Mouse (Mus musculus) brain, embryonic 14.5 days (tissue): ENCODE data around the gene Ap2a1.

ENCODE experiments used
- CTCF ChIP-seq: fragments of 200-500 bp; IDR thresholded peaks from 2 replicates; pipeline ENCODE4 v1.5.1; 2012; ENCODE audit warnings: inconsistent platforms, mild to moderate bottlenecking, moderate library complexity, borderline replicate concordance; ENCODE audit not compliant: insufficient read depth, insufficient read length; ENCODE audit errors: extremely low read depth
- POLR2A ChIP-seq: fragments of 200-500 bp; IDR thresholded peaks from 2 replicates; pipeline ENCODE4 v1.6.1; 2012; ENCODE audit warnings: mild to moderate bottlenecking, inconsistent platforms, borderline replicate concordance; ENCODE audit not compliant: poor library complexity, insufficient read depth, insufficient read length, severe bottlenecking; ENCODE audit errors: extremely low read depth

DNA sequence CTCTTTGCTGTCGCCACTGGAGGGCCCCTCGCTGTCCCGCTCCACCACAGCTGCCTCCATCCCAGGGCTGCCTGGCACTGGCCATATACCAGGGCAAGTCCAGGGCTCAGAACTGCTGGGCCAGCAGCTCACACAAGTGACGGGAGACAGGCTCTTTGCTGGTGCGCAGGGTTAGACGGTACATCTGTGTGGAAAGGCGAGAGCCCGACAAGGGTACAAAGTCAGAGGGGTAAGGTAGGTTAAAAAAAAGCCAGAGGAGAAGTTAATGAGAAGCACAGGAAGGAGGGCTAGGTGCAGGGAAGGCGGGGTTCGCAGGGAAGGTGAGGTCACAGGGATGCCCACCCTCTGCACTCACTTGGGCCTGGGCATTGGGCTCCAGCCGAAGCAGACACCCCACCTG lies 28.7 kb downstream of the Ap2a1 start:
- TF ChIP-seq CTCF (no peak), POLR2A (no peak)
